Mouse (Mus musculus) liver, embryonic 14.5 days (tissue): Measurements from ENCODE around the gene Zbtb16.

Source experiments
- CTCF ChIP-seq: IDR thresholded peaks from 2 replicates; pipeline ENCODE4 v1.5.1; 2016; ENCODE audit warnings: antibody characterized with exemption, low read depth, control low read depth
- EP300 ChIP-seq: IDR thresholded peaks from 2 replicates; pipeline ENCODE4 v1.6.1; 2016; ENCODE audit warnings: antibody characterized with exemption, low read depth

DNA sequence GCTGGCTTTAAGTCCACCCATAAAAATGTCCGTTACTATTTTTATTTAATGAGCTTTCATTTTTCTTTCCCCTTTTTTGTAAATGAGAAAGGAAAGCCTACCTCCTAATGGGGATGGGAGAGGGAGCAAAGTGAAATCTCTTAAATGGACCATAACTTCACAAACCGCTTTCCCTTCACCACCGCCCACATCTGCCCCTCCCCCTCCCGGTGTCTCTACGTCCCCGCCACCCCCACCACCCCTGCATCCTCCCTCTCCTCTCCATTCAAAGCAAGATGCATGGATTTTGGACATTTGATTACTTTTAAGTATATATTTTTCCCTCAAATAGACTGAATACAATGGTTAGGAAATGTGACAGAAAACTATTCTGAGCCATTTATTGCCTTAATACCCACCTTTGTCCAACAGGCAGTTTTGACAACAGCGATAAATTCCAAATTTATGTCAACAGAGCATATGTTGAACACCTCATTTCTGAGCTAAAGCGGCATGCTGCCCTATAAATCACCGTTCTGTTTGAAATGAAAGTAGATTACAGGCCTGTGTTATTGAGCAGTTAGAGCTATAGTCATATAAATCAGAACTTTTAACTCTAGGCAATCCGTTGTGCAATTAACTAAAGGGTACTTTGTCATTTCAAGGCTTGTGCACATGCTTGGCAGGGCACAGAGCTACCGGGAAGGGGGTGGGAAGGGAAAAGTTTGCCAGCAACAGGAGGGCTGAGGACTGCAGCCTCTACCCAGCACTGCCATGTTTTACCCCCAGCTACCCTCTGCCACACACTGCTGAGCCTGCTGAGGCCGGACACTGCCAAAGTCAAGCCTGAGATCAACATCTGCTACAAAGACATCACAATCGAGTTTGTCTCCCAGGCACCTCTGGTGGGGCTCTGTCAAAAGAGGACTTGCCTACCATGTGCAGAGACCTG lies 78.1 kb downstream of the Zbtb16 start:
- no peak for TF ChIP-seq CTCF
- TF ChIP-seq EP300 = no peak
